Mouse (Mus musculus): ENCODE measurements around the gene Nags. TPM values are rescaled to one million over a fixed set of nuclear protein-coding genes. Genes with fewer than 3 reads are reported as not detected.

The Nags gene
- polyA plus RNA-seq, 1 experiment from 2014 or later, result 0.20 TPM

- 2% methylated on average over 41 of the region's 50 CpGs for WGBS
- H3K9me3 ChIP-seq (replicated peaks; ENCODE audit: control insufficient read depth, low read length, poor library complexity, severe bottlenecking), result no peaks in the 10 kb centered on the region
These were observed 44.4 kb downstream of the Nags start, which contains the start of gene G6pc3 for GRCm38 (mm10) chr11:102189461-102190436. Gene G6pc3 (plus strand): TSS chr11:102189620.

GRCm38 (mm10) chr11:102190848-102191247 lies 45.5 kb downstream of the Nags start:
- Histone ChIP-seq H3K4me2 (ENCODE audit: low read length) (peak overlapping the region; percentile 50), H3K9ac (ENCODE audit: low read depth, low read length) (no peak overlapping the region; the same call in 1 of the 2 replicates), H3K27ac (ENCODE audit: low read length) (no peak overlapping the region), H3K9me3 (replicated peaks; ENCODE audit: control insufficient read depth, low read length, poor library complexity, severe bottlenecking) (no peaks in the 10 kb centered on the region), H3K36me3 (ENCODE audit: control insufficient read depth, insufficient read depth, low read length) (peaks cover 19% of the 10 kb centered on the region), H3K4me3 (ENCODE audit: low read depth, low read length) (peak overlapping the region; percentile 60; the same call in 1 of the 2 replicates), H3K27me3 (ENCODE audit: control insufficient read depth, insufficient read depth, low read depth, low read length) (no peaks in the 10 kb centered on the region), H3K4me1 (ENCODE audit: control insufficient read depth, insufficient read depth, low read length) (peaks cover 20% of the 10 kb centered on the region)
- WGBS, result 35% methylated on average over 4 of the region's 4 CpGs
- no peak for ATAC-seq

More at GRCm38 (mm10) chr11:102189461-102190436, 44.4 kb downstream of the Nags start, which contains the start of gene G6pc3:
- Histone ChIP-seq H3K27ac (ENCODE audit: low read length) (peak within 1 kb of the TSS; percentile 78), H3K4me1 (ENCODE audit: control insufficient read depth, insufficient read depth, low read length) (peaks cover 23% of the 10 kb centered on the region), H3K36me3 (ENCODE audit: control insufficient read depth, insufficient read depth, low read length) (peaks cover 9% of the 10 kb centered on the region), H3K27me3 (ENCODE audit: control insufficient read depth, insufficient read depth, low read depth, low read length) (no peaks in the 10 kb centered on the region), H3K4me3 (ENCODE audit: low read depth, low read length) (peak within 1 kb of the TSS; percentile 60), H3K4me2 (ENCODE audit: low read length) (peak within 1 kb of the TSS; percentile 50), H3K9ac (ENCODE audit: low read depth, low read length) (peak within 1 kb of the TSS; percentile 71)
- ATAC-seq, result peak; percentile 84

- Histone ChIP-seq H3K9me3 (replicated peaks; ENCODE audit: control insufficient read depth, low read length, poor library complexity, severe bottlenecking) (no peaks in the 10 kb centered on the region), H3K9ac (ENCODE audit: low read depth, low read length) (no peak overlapping the region), H3K36me3 (ENCODE audit: control insufficient read depth, insufficient read depth, low read length) (peaks cover 43% of the 10 kb centered on the region), H3K4me3 (ENCODE audit: low read depth, low read length) (no peak overlapping the region), H3K27me3 (ENCODE audit: control insufficient read depth, insufficient read depth, low read depth, low read length) (no peaks in the 10 kb centered on the region), H3K27ac (ENCODE audit: low read length) (no peak overlapping the region), H3K4me2 (ENCODE audit: low read length) (no peak overlapping the region), H3K4me1 (ENCODE audit: control insufficient read depth, insufficient read depth, low read length) (peaks cover 18% of the 10 kb centered on the region)
- no peak for ATAC-seq
- 93% methylated on average over 9 of the region's 9 CpGs for WGBS
These were observed 48.5 kb downstream of the Nags start for GRCm38 (mm10) chr11:102193657-102194440.

GRCm38 (mm10) chr11:102196018-102196797 lies 50.9 kb downstream of the Nags start:
- Histone ChIP-seq H3K4me3 (ENCODE audit: low read depth, low read length) (no peak overlapping the region), H3K27me3 (ENCODE audit: control insufficient read depth, insufficient read depth, low read depth, low read length) (no peaks in the 10 kb centered on the region), H3K4me1 (ENCODE audit: control insufficient read depth, insufficient read depth, low read length) (peaks cover 2% of the 10 kb centered on the region), H3K9ac (ENCODE audit: low read depth, low read length) (no peak overlapping the region), H3K27ac (ENCODE audit: low read length) (no peak overlapping the region), H3K4me2 (ENCODE audit: low read length) (no peak overlapping the region), H3K36me3 (ENCODE audit: control insufficient read depth, insufficient read depth, low read length) (peaks cover 58% of the 10 kb centered on the region), H3K9me3 (replicated peaks; ENCODE audit: control insufficient read depth, low read length, poor library complexity, severe bottlenecking) (no peaks in the 10 kb centered on the region)
- 89% methylated on average over 21 of the region's 21 CpGs for WGBS
- no peak for ATAC-seq

GRCm38 (mm10) chr11:102198245-102198644 lies 52.9 kb downstream of the Nags start:
- Histone ChIP-seq H3K36me3 (ENCODE audit: control insufficient read depth, insufficient read depth, low read length) (peaks cover 58% of the 10 kb centered on the region), H3K4me3 (ENCODE audit: low read depth, low read length) (no peak overlapping the region), H3K27ac (ENCODE audit: low read length) (no peak overlapping the region), H3K9me3 (replicated peaks; ENCODE audit: control insufficient read depth, low read length, poor library complexity, severe bottlenecking) (no peaks in the 10 kb centered on the region), H3K4me2 (ENCODE audit: low read length) (no peak overlapping the region), H3K9ac (ENCODE audit: low read depth, low read length) (no peak overlapping the region), H3K4me1 (ENCODE audit: control insufficient read depth, insufficient read depth, low read length) (no peaks in the 10 kb centered on the region), H3K27me3 (ENCODE audit: control insufficient read depth, insufficient read depth, low read depth, low read length) (no peaks in the 10 kb centered on the region)
- WGBS, result 65% methylated on average over 6 of the region's 6 CpGs
- no peak for ATAC-seq

Other genes starting within 250 kb of the Nags start
- gene Sost, start 178.5 kb upstream of the Nags start, polyA plus RNA-seq (2015; fragmentation: Nextera tagmentation; extraction: Ambion mirVana), result 0.10 TPM in 1 of 2 replicates, not detected in the other
- gene Cfap97d1, start 161.2 kb upstream of the Nags start, polyA plus RNA-seq (2015; fragmentation: Nextera tagmentation; extraction: Ambion mirVana), result not detected in 2 replicates
- 25.6 and 29.7 TPM in 2 replicates for gene Dusp3, start 158.5 kb upstream of the Nags start, polyA plus RNA-seq (2015; fragmentation: Nextera tagmentation; extraction: Ambion mirVana)
- 57.4 and 64.6 TPM in 2 replicates for gene Mpp3, start 117.1 kb upstream of the Nags start, polyA plus RNA-seq (2015; fragmentation: Nextera tagmentation; extraction: Ambion mirVana)
- gene Cd300lg, start 104.0 kb upstream of the Nags start, polyA plus RNA-seq (2015; fragmentation: Nextera tagmentation; extraction: Ambion mirVana), result 0.23 and 0.46 TPM in 2 replicates
- 31.8 and 39.9 TPM in 2 replicates for gene Mpp2, start 57.0 kb upstream of the Nags start, polyA plus RNA-seq (2015; fragmentation: Nextera tagmentation; extraction: Ambion mirVana)
- gene Ppy, start 44.2 kb upstream of the Nags start, polyA plus RNA-seq (2015; fragmentation: Nextera tagmentation; extraction: Ambion mirVana), result not detected in 2 replicates
- gene Pyy, start 37.7 kb upstream of the Nags start, polyA plus RNA-seq (2015; fragmentation: Nextera tagmentation; extraction: Ambion mirVana), result not detected in 2 replicates
- 45.8 and 46.5 TPM in 2 replicates for gene Tmem101, start 10.9 kb downstream of the Nags start, polyA plus RNA-seq (2015; fragmentation: Nextera tagmentation; extraction: Ambion mirVana)
- gene Lsm12, start 39.8 kb downstream of the Nags start, polyA plus RNA-seq (2015; fragmentation: Nextera tagmentation; extraction: Ambion mirVana), result 87.8 and 95.3 TPM in 2 replicates
- gene G6pc3, start 44.1 kb downstream of the Nags start, polyA plus RNA-seq (2015; fragmentation: Nextera tagmentation; extraction: Ambion mirVana), result 39.0 and 42.9 TPM in 2 replicates
- gene Hdac5, start 84.7 kb downstream of the Nags start, polyA plus RNA-seq (2015; fragmentation: Nextera tagmentation; extraction: Ambion mirVana), result 74.4 and 76.3 TPM in 2 replicates
- gene BC030867, start 103.4 kb downstream of the Nags start, polyA plus RNA-seq (2015; fragmentation: Nextera tagmentation; extraction: Ambion mirVana), result 1.6 and 1.8 TPM in 2 replicates
- gene Asb16, start 123.2 kb downstream of the Nags start, polyA plus RNA-seq (2015; fragmentation: Nextera tagmentation; extraction: Ambion mirVana), result 0.07 and 0.10 TPM in 2 replicates
- gene Tmub2, start 139.4 kb downstream of the Nags start, polyA plus RNA-seq (2015; fragmentation: Nextera tagmentation; extraction: Ambion mirVana), result 72.8 and 78.5 TPM in 2 replicates
- 28.3 and 28.9 TPM in 2 replicates for gene Atxn7l3, start 151.1 kb downstream of the Nags start, polyA plus RNA-seq (2015; fragmentation: Nextera tagmentation; extraction: Ambion mirVana)
- gene Ubtf, start 174.2 kb downstream of the Nags start, polyA plus RNA-seq (2015; fragmentation: Nextera tagmentation; extraction: Ambion mirVana), result 70.1 and 85.2 TPM in 2 replicates
- gene Slc4a1, start 220.7 kb downstream of the Nags start, polyA plus RNA-seq (2015; fragmentation: Nextera tagmentation; extraction: Ambion mirVana), result 2.3 and 3.5 TPM in 2 replicates
- gene Rundc3a, start 247.9 kb downstream of the Nags start, polyA plus RNA-seq (2015; fragmentation: Nextera tagmentation; extraction: Ambion mirVana), result 151 and 155 TPM in 2 replicates